Mouse (Mus musculus): ENCODE measurements around the gene Tnfrsf13c. TPM values are rescaled to one million over a fixed set of nuclear protein-coding genes. Genes with fewer than 3 reads are reported as not detected.

Gene Tnfrsf13c
- total and polyA plus RNA-seq, 3 experiments = 204 to 287 (median 257) TPM

DNA sequence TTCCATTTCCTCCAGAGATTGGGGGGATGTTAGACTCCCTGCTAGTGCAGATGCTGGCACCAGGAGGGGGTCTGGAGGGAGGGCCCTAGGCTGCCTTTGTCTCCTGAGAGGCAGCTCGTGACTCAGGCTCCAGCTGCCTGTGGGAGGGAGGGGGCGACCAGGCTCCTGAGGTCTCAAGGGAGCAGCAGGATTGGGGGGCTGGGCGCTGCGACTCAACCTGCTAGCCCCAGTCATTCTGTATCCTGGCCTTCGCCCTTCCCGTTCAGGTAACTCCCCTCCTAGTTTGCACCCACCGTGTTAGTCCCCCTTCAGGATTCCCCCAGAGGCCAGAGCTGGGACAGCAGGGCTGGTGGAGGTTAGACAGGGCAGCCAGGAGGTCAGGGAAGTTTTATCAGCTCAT, 7.1 kb downstream of the Tnfrsf13c start:
- TF ChIP-seq ZKSCAN1 (IDR thresholded peaks at IDR 0.05; ENCODE audit: borderline replicate concordance, low read depth, low read length) (no peak), SIN3A (IDR thresholded peaks at IDR 0.05; ENCODE audit: low read length) (peak; percentile 86), E2F4 (IDR thresholded peaks at IDR 0.05; ENCODE audit: insufficient replicate concordance, low read depth, low read length) (no peak), CHD2 (IDR thresholded peaks at IDR 0.05; ENCODE audit: low read length) (peak; percentile 87), MAZ (IDR thresholded peaks at IDR 0.05; ENCODE audit: low read depth, low read length) (peak; percentile 96), ZMIZ1 (IDR thresholded peaks at IDR 0.05; ENCODE audit: low read depth, low read length) (peak; percentile 80; the same call in 1 of the 2 replicates), SMC3 (IDR thresholded peaks at IDR 0.05; ENCODE audit: low read depth, low read length) (peak; percentile 25; the same call in 1 of the 2 replicates), MYC (IDR thresholded peaks at IDR 0.05; ENCODE audit: low read depth, low read length) (no peak), MAX (IDR thresholded peaks at IDR 0.05; ENCODE audit: low read length) (peak; percentile 53; the same call in 1 of the 2 replicates), CTCF (conservative IDR thresholded peaks at IDR 0.05 in 1 of 2, IDR thresholded peaks at IDR 0.05 in 1 of 2; ENCODE audit: low read depth in 2 of 2, low read length in 2 of 2) (peak in 1 of 2 experiments; percentile 51; a peak in 2 of 4 replicates), MXI1 (IDR thresholded peaks at IDR 0.05; ENCODE audit: low read depth, low read length) (peak; percentile 65), NELFE (IDR thresholded peaks at IDR 0.05; ENCODE audit: low read depth, low read length) (no peak; the same call in 1 of the 2 replicates), GABPA (IDR thresholded peaks at IDR 0.05; ENCODE audit: insufficient replicate concordance, low read depth, low read length) (no peak), POLR2A (IDR thresholded peaks at IDR 0.05; ENCODE audit: low read depth, low read length) (peak; percentile 54), PAX5 (IDR thresholded peaks at IDR 0.05; ENCODE audit: low read length) (no peak), ZNF384 (IDR thresholded peaks at IDR 0.05; ENCODE audit: low read depth, low read length) (peak; percentile 29; the same call in 1 of the 2 replicates), RAD21 (IDR thresholded peaks at IDR 0.05; ENCODE audit: low read depth, low read length) (no peak; the same call in none of the 2 replicates), UBTF (IDR thresholded peaks at IDR 0.05; ENCODE audit: low read depth, low read length) (peak; percentile 79), USF1 (IDR thresholded peaks at IDR 0.05; ENCODE audit: low read depth, low read length) (peak; percentile 13; the same call in 1 of the 2 replicates), IRF4 (IDR thresholded peaks at IDR 0.05; ENCODE audit: low read depth, low read length) (peak; percentile 74; the same call in 1 of the 2 replicates), ETS1 (conservative IDR thresholded peaks at IDR 0.05; ENCODE audit: low read depth, low read length) (peak; percentile 90), MEF2A (IDR thresholded peaks at IDR 0.05; ENCODE audit: borderline replicate concordance, low read depth, low read length) (peak; percentile 75), RCOR1 (conservative IDR thresholded peaks at IDR 0.05; ENCODE audit: low read depth, low read length) (0 out of 2 replicates have a peak, but pooled peaks have one; percentile 27), ELF1 (IDR thresholded peaks at IDR 0.05; ENCODE audit: low read depth, low read length) (no peak; the same call in 1 of the 2 replicates), KAT2A (IDR thresholded peaks at IDR 0.05; ENCODE audit: insufficient replicate concordance, low read length) (peak; percentile 72; the same call in 1 of the 2 replicates), JUND (conservative IDR thresholded peaks at IDR 0.05; ENCODE audit: low read depth, low read length) (no peak), TBP (conservative IDR thresholded peaks at IDR 0.05; ENCODE audit: low read depth, low read length) (peak; percentile 26; the same call in 1 of the 2 replicates), MAFK (IDR thresholded peaks at IDR 0.05; ENCODE audit: insufficient replicate concordance, low read length) (0 out of 2 replicates have a peak, but pooled peaks have one; percentile 19), EP300 (IDR thresholded peaks at IDR 0.05; ENCODE audit: low read length) (peak; percentile 72), NRF1 (IDR thresholded peaks at IDR 0.05; ENCODE audit: low read depth, low read length) (no peak), ZC3H11A (IDR thresholded peaks at IDR 0.05; ENCODE audit: low read depth, low read length) (no peak), TCF12 (IDR thresholded peaks at IDR 0.05; ENCODE audit: low read depth, low read length) (peak; percentile 96), USF2 (conservative IDR thresholded peaks at IDR 0.05; ENCODE audit: low read depth, low read length) (no peak), BHLHE40 (IDR thresholded peaks at IDR 0.05; ENCODE audit: low read depth, low read length) (peak; percentile 98), JUN (IDR thresholded peaks at IDR 0.05; ENCODE audit: insufficient read depth, low read depth, low read length) (no peak), HCFC1 (IDR thresholded peaks at IDR 0.05; ENCODE audit: low read depth, low read length) (0 out of 2 replicates have a peak, but pooled peaks have one; percentile 43), POLR2AphosphoS2 (IDR thresholded peaks at IDR 0.05; ENCODE audit: low read depth, low read length) (no peak), CHD1 (IDR thresholded peaks at IDR 0.05; ENCODE audit: low read depth, low read length) (peak; percentile 47; the same call in 1 of the 2 replicates)
- DNase-seq (ENCODE audit: extremely low read depth) = peak; percentile 86
- dilution Hi-C loops (cut with MboI; ENCODE audit: extremely low pct_ligation_motif_present, extremely low pct_unique_long_range_greater_than_20kb, low sequenced_read_pairs) = no loop called here
- H3K27ac ChIP-seq (ENCODE audit: insufficient read depth, low read depth) = peak overlapping the region; percentile 99
- H3K4me3 ChIP-seq (replicated peaks in 1 of 3; ENCODE audit: low read depth in 2 of 3, low read length in 2 of 3, poor library complexity in 1 of 3) = peak overlapping the region; percentile 57 to 75 (median 63)
- in situ Hi-C loops (cut with MboI; ENCODE audit: low pct_ligation_motif_present, low pct_unique_long_range_greater_than_20kb, low sequenced_read_pairs) = loop anchor here (10.0 kb wide), 1 partner anchor 72 kb away; the partner anchor contains the start of gene Srebf2
- peak overlapping the region; percentile 93 for H3K9ac ChIP-seq (ENCODE audit: insufficient read depth, low read depth)
- H3K27me3 ChIP-seq (replicated peaks) = no peaks in the 10 kb centered on the region
- peak overlapping the region; percentile 89 for H3K4me2 ChIP-seq (ENCODE audit: insufficient read depth, low read depth, poor library complexity, severe bottlenecking)
- H3K36me3 ChIP-seq (replicated peaks in 1 of 2; ENCODE audit: control insufficient read depth in 1 of 2, insufficient read depth in 1 of 2, low read length in 1 of 2) = peaks cover under 1 to 8% of the 10 kb centered on the region in 2 experiments
- peaks cover 18 to 68% of the 10 kb centered on the region in 2 experiments for H3K4me1 ChIP-seq (ENCODE audit: control insufficient read depth in 1 of 2, insufficient read depth in 2 of 2)
- H3K79me2 ChIP-seq (replicated peaks; ENCODE audit: control insufficient read depth, extremely low read depth, insufficient read depth, poor library complexity, severe bottlenecking) = peaks cover 29% of the 10 kb centered on the region
- H3K9me3 ChIP-seq (replicated peaks; ENCODE audit: low read length) = no peaks in the 10 kb centered on the region

Measured in CH12.LX (cell line).